Mouse (Mus musculus): ENCODE results near the gene Ppil3. TPM values are rescaled to one million over a fixed set of nuclear protein-coding genes. Genes with fewer than 3 reads are reported as not detected.

Gene Ppil3
- polyA plus RNA-seq, 1 experiment from 2014 or later = 54.3 TPM

DNA sequence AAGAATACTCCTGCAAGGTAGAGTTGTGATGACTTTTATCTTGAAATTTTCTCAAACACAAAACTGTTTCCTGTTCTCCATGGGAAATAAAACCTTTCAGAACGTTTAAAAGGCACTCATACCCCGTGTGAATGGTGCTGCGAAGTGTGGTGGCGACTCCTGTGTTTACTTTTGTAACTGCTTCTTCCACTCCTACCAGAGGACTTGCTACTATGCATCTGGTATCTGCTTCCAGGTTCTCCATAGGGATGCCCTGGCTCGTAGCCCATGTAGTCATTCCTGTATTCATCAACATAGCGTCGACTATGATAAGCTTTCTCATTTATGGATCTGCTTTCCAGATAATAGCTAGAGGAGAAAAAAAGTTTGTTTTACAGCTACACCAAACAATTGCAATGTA lies 24.3 kb downstream of the Ppil3 start:
- peaks cover 21% of the 10 kb centered on the region for H3K4me1 ChIP-seq (ENCODE audit: control insufficient read depth, insufficient read depth, low read length)
- peaks cover 52% of the 10 kb centered on the region for H3K36me3 ChIP-seq (ENCODE audit: control insufficient read depth, insufficient read depth, low read length)
- ATAC-seq (ENCODE audit: low FRiP score, low TSS enrichment) (no peak), DNase-seq (no peak)
- H3K9ac ChIP-seq (replicated peaks; ENCODE audit: low read length) = no peak overlapping the region
- H3K9me3 ChIP-seq (ENCODE audit: control insufficient read depth, low read length) = no peaks in the 10 kb centered on the region
- H3K27ac ChIP-seq (replicated peaks; ENCODE audit: low read depth, low read length) = no peak overlapping the region
- H3K4me3 ChIP-seq (replicated peaks; ENCODE audit: low read depth, low read length) = no peak overlapping the region
- H3K4me2 ChIP-seq (ENCODE audit: low read length) = 0 out of 2 replicates have a peak overlapping the region, but pooled peaks have one; percentile 5
- no peaks in the 10 kb centered on the region for H3K27me3 ChIP-seq (ENCODE audit: control insufficient read depth, insufficient read depth, low read length)
- 79% methylated on average over 7 of the region's 7 CpGs for WGBS

DNA sequence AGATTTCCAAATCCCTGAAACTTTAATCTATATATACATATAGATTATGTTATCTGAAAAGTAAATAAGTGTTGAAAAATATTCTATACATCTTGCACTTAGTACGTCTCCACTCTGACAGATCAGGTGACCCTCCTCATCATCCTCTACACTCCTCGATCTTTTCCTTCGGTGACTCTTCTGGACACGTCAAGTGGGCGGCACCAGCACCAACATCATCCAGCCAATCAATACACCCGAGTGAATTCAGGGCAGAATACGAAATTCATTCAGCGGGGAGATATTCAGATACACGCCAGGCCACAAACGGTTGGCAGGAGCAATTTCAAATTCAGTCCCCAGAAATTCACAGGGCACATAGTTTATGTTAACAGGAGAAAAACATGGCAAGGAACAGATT lies 25.3 kb downstream of the Ppil3 start:
- no peaks in the 10 kb centered on the region for H3K27me3 ChIP-seq (ENCODE audit: control insufficient read depth, insufficient read depth, low read length)
- 86% methylated on average over 10 of the region's 10 CpGs for WGBS

DNA sequence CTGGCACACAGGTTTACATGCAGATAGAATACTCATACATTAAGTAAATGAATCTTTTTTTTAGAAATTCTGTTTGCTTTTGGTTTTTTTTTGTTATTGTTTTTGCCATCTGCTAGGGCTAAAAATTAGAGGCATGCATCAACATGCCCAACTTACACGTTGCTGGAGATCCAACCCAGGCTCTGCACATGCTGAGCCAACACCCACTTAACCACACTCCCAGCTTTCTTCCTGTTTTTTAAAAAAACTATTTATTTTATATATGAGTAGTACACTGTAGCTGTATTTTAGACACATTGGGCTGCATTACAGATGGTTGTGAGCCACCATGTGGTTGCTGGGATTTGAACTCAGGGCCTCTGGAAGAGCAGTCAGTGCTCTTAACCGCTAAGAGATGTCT lies 29.2 kb downstream of the Ppil3 start:
- no peak overlapping the region for H3K4me2 ChIP-seq (ENCODE audit: low read length)
- WGBS = 95% methylated on average over 2 of the region's 2 CpGs

More for the DNA sequence above, 25.3 kb downstream of the Ppil3 start:
- H3K27ac ChIP-seq (replicated peaks; ENCODE audit: low read depth, low read length) = no peak overlapping the region
- H3K36me3 ChIP-seq (ENCODE audit: control insufficient read depth, insufficient read depth, low read length) = peaks cover 60% of the 10 kb centered on the region
- H3K4me2 ChIP-seq (ENCODE audit: low read length) = no peak overlapping the region
- no peak for ATAC-seq (ENCODE audit: low FRiP score, low TSS enrichment)
- DNase-seq = no peak
- no peak overlapping the region for H3K9ac ChIP-seq (replicated peaks; ENCODE audit: low read length)
- peaks cover 21% of the 10 kb centered on the region for H3K4me1 ChIP-seq (ENCODE audit: control insufficient read depth, insufficient read depth, low read length)
- H3K4me3 ChIP-seq (replicated peaks; ENCODE audit: low read depth, low read length) = no peak overlapping the region
- no peaks in the 10 kb centered on the region for H3K9me3 ChIP-seq (ENCODE audit: control insufficient read depth, low read length)

DNA sequence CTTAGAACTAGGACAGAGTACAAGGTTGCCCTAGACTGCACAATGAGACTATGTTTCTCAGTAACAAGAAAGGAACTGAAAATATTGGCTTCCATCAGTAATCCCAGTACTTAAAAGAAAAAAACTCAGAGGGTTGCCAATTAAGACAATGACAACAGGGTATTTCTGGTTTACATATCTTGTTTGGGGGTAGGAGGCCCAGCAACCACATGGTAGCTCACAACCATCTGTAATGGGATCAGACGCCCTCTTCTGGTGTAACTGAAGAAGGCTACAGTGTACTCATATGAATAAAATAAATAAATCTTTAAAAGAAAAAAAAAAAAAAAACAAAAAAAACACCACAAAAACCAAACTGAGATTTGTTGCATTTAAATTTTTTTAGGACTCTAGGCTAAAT lies 29.8 kb downstream of the Ppil3 start:
- Histone ChIP-seq H3K9ac (replicated peaks; ENCODE audit: low read length) (no peak overlapping the region), H3K4me3 (replicated peaks; ENCODE audit: low read depth, low read length) (no peak overlapping the region), H3K9me3 (ENCODE audit: control insufficient read depth, low read length) (no peaks in the 10 kb centered on the region), H3K4me2 (ENCODE audit: low read length) (no peak overlapping the region), H3K36me3 (ENCODE audit: control insufficient read depth, insufficient read depth, low read length) (peaks cover 93% of the 10 kb centered on the region), H3K27ac (replicated peaks; ENCODE audit: low read depth, low read length) (no peak overlapping the region), H3K27me3 (ENCODE audit: control insufficient read depth, insufficient read depth, low read length) (no peaks in the 10 kb centered on the region), H3K4me1 (ENCODE audit: control insufficient read depth, insufficient read depth, low read length) (no peaks in the 10 kb centered on the region)
- 28% methylated on average over 1 of the region's 1 CpGs for WGBS
- peak; percentile 21 for DNase-seq
- ATAC-seq (ENCODE audit: low FRiP score, low TSS enrichment) = no peak

More for the DNA sequence above, 29.2 kb downstream of the Ppil3 start:
- no peaks in the 10 kb centered on the region for H3K27me3 ChIP-seq (ENCODE audit: control insufficient read depth, insufficient read depth, low read length)
- H3K9me3 ChIP-seq (ENCODE audit: control insufficient read depth, low read length) = no peaks in the 10 kb centered on the region
- H3K4me3 ChIP-seq (replicated peaks; ENCODE audit: low read depth, low read length) = no peak overlapping the region
- peaks cover 90% of the 10 kb centered on the region for H3K36me3 ChIP-seq (ENCODE audit: control insufficient read depth, insufficient read depth, low read length)
- H3K4me1 ChIP-seq (ENCODE audit: control insufficient read depth, insufficient read depth, low read length) = 0 out of 2 replicates have a peak, but pooled peaks cover 2% of the 10 kb centered on the region
- no peak for ATAC-seq (ENCODE audit: low FRiP score, low TSS enrichment)
- no peak overlapping the region for H3K27ac ChIP-seq (replicated peaks; ENCODE audit: low read depth, low read length)
- no peak overlapping the region for H3K9ac ChIP-seq (replicated peaks; ENCODE audit: low read length)
- DNase-seq = no peak

DNA sequence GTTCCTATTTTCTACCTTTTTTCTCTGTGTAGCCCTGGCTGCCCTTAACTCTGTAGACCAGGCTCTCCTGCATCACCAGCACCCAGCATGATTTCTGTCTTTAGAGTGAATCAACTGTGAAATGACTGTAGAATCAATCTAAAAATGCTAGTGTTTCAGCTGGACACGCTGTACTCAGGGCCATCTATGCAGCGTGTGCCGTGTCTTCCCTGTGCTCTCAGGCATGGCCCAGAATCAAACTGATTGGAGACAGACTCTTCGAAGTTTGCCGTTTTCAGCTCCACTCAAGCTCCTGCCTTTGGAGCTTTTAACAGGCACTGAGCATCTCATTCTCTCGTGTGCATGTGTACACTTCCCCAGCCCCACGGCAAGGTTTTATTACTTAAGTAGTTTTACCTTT lies 34.5 kb downstream of the Ppil3 start:
- DNase-seq (no peak), ATAC-seq (ENCODE audit: low FRiP score, low TSS enrichment) (no peak)
- Histone ChIP-seq H3K4me1 (ENCODE audit: control insufficient read depth, insufficient read depth, low read length) (no peaks in the 10 kb centered on the region), H3K27me3 (ENCODE audit: control insufficient read depth, insufficient read depth, low read length) (no peaks in the 10 kb centered on the region), H3K36me3 (ENCODE audit: control insufficient read depth, insufficient read depth, low read length) (peaks cover 76% of the 10 kb centered on the region), H3K4me3 (replicated peaks; ENCODE audit: low read depth, low read length) (no peak overlapping the region), H3K9ac (replicated peaks; ENCODE audit: low read length) (no peak overlapping the region), H3K4me2 (ENCODE audit: low read length) (no peak overlapping the region), H3K9me3 (ENCODE audit: control insufficient read depth, low read length) (no peaks in the 10 kb centered on the region), H3K27ac (replicated peaks; ENCODE audit: low read depth, low read length) (no peak overlapping the region)
- 94% methylated on average over 7 of the region's 7 CpGs for WGBS

DNA sequence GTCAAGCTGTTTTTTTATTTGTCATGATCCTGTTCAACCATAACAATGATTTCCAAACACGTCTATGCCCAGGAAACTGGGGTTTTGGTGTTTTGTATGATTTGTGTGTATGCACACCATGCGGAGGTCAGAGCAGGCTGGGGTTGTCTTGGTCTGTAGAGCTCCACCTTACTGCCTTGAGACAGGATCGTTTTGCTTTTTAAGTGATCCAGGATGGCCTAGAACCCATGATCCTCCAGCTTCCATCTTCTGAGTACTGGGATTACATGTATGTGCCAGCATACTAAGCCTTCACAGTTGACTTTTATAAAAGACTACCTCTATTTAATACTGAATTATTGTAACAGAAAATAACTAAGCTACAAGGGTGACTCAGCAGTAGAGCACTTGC lies 35.1 kb downstream of the Ppil3 start:
- no peak for ATAC-seq (ENCODE audit: low FRiP score, low TSS enrichment)
- WGBS = 92% methylated on average over 3 of the region's 3 CpGs
- Histone ChIP-seq H3K4me2 (ENCODE audit: low read length) (no peak overlapping the region), H3K4me3 (replicated peaks; ENCODE audit: low read depth, low read length) (no peak overlapping the region), H3K27me3 (ENCODE audit: control insufficient read depth, insufficient read depth, low read length) (no peaks in the 10 kb centered on the region), H3K4me1 (ENCODE audit: control insufficient read depth, insufficient read depth, low read length) (no peaks in the 10 kb centered on the region), H3K27ac (replicated peaks; ENCODE audit: low read depth, low read length) (no peak overlapping the region), H3K9ac (replicated peaks; ENCODE audit: low read length) (no peak overlapping the region), H3K36me3 (ENCODE audit: control insufficient read depth, insufficient read depth, low read length) (peaks cover 75% of the 10 kb centered on the region), H3K9me3 (ENCODE audit: control insufficient read depth, low read length) (no peaks in the 10 kb centered on the region)
- no peak for DNase-seq

DNA sequence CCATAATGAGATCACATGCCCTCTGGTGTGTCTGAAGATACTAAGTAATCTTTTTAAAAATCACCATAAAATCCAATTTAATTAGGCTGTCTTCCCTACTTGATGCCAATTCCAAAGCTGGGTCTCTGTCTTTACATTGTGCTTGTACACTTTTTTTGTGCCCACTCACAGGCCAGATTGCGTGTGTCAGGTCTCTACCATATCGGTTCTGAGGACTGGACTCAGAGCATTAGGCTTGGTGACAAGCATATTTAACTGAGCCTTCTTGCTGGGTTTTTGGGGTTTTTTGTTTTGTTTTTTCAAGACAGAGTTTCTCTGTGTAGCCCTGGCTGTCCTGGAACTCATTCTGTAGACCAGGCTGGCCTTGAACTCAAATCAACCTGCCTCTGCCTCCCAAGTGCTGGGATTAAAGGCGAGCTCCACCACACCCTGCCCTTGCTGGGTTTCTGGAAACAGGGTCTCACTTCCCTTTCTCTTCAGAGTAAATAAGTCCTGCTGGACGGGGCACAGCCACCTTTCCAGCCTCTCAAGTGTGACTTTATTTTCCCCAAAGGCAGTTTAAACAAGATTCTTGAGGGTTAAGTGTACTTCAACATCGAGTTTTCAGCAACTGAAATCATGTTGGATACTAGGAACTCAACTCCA lies 35.6 kb downstream of the Ppil3 start:
- no peak overlapping the region for H3K4me2 ChIP-seq (ENCODE audit: low read length)

DNA sequence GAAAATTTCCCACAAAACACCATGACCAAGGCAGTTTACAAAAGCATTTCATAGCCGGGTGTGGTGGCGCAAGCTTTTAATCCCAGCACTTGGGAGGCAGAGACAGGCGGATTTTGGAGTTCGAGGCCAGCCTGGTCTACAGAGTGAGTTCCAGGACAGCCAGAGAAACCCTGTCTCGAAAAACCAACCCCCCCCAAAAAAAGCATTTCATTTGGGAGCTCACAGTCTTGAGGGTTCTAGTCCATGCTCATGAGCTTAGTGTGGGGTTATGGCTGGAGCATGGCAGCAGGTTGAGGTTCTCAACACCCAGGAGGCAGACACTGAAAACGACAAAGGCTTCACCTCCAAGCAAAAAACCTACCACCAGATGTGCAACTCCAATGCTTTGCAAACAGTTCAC lies 37.1 kb downstream of the Ppil3 start:
- Histone ChIP-seq H3K9me3 (ENCODE audit: control insufficient read depth, low read length) (no peaks in the 10 kb centered on the region), H3K36me3 (ENCODE audit: control insufficient read depth, insufficient read depth, low read length) (peaks cover 72% of the 10 kb centered on the region), H3K9ac (replicated peaks; ENCODE audit: low read length) (no peak overlapping the region), H3K27ac (replicated peaks; ENCODE audit: low read depth, low read length) (no peak overlapping the region), H3K4me2 (ENCODE audit: low read length) (no peak overlapping the region), H3K4me1 (ENCODE audit: control insufficient read depth, insufficient read depth, low read length) (no peaks in the 10 kb centered on the region), H3K27me3 (ENCODE audit: control insufficient read depth, insufficient read depth, low read length) (no peaks in the 10 kb centered on the region), H3K4me3 (replicated peaks; ENCODE audit: low read depth, low read length) (no peak overlapping the region)
- 88% methylated on average over 6 of the region's 6 CpGs for WGBS
- DNase-seq (no peak), ATAC-seq (ENCODE audit: low FRiP score, low TSS enrichment) (no peak)

More for the DNA sequence above, 35.6 kb downstream of the Ppil3 start:
- no peaks in the 10 kb centered on the region for H3K9me3 ChIP-seq (ENCODE audit: control insufficient read depth, low read length)
- ATAC-seq (ENCODE audit: low FRiP score, low TSS enrichment) (no peak), DNase-seq (no peak)
- no peak overlapping the region for H3K27ac ChIP-seq (replicated peaks; ENCODE audit: low read depth, low read length)
- no peaks in the 10 kb centered on the region for H3K4me1 ChIP-seq (ENCODE audit: control insufficient read depth, insufficient read depth, low read length)
- peaks cover 72% of the 10 kb centered on the region for H3K36me3 ChIP-seq (ENCODE audit: control insufficient read depth, insufficient read depth, low read length)
- 85% methylated on average over 5 of the region's 5 CpGs for WGBS
- no peak overlapping the region for H3K9ac ChIP-seq (replicated peaks; ENCODE audit: low read length)
- H3K27me3 ChIP-seq (ENCODE audit: control insufficient read depth, insufficient read depth, low read length) = no peaks in the 10 kb centered on the region
- no peak overlapping the region for H3K4me3 ChIP-seq (replicated peaks; ENCODE audit: low read depth, low read length)

DNA sequence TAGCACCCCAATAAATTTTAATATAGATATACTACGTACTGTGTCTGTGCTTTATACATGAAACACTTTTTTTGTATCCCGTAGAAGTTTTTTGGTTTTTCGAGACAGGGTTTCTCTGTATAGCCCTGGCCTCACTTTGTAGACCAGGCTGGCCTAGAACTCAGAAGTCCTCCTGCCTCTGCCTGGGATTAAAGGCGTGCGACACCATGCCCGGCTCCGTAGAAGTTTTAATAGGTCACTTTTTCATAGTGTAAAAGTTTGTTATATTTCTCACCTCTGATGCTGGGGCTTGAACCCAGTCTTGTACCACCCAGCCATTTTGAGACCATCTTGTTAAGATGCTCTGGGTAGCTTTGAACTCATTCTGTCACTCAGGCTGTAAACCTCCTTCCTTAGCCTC lies 38.0 kb downstream of the Ppil3 start:
- Histone ChIP-seq H3K36me3 (ENCODE audit: control insufficient read depth, insufficient read depth, low read length) (peaks cover 72% of the 10 kb centered on the region), H3K4me3 (replicated peaks; ENCODE audit: low read depth, low read length) (no peak overlapping the region), H3K27ac (replicated peaks; ENCODE audit: low read depth, low read length) (no peak overlapping the region), H3K9me3 (ENCODE audit: control insufficient read depth, low read length) (no peaks in the 10 kb centered on the region), H3K27me3 (ENCODE audit: control insufficient read depth, insufficient read depth, low read length) (no peaks in the 10 kb centered on the region), H3K4me2 (ENCODE audit: low read length) (no peak overlapping the region), H3K9ac (replicated peaks; ENCODE audit: low read length) (no peak overlapping the region), H3K4me1 (ENCODE audit: control insufficient read depth, insufficient read depth, low read length) (no peaks in the 10 kb centered on the region)
- ATAC-seq (ENCODE audit: low FRiP score, low TSS enrichment) = no peak
- DNase-seq = no peak
- WGBS = 97% methylated on average over 7 of the region's 7 CpGs

Measured in midbrain, embryonic 14.5 days (tissue).